Mouse (Mus musculus) heart, postnatal 0 days (tissue): ENCODE measurements at regions not wholly inside any gene's neighbourhood (a gene's known extent, or its start where the extent isn't known, plus 50 kb on each side); places are given as distances from the start of the nearest gene placed in this dataset.

Experiments
- ATAC-seq: fragments of 200-750 bp; cut with Nextera tagmentation; 2 replicates; pipeline ENCODE4 v1.8.0; 2017; ENCODE audit warnings: low read depth, moderate number of reproducible peaks, moderate library complexity; ENCODE audit not compliant: insufficient read depth
- DNase-seq: peaks from one replicate; pipeline ENCODE4 v3.0.0-alpha.2; 2016; ENCODE audit warnings: low spot score
- H3K27ac ChIP-seq: fragments of 300-500 bp; sonication (generic); 2 replicates; pipeline ENCODE4 v1.5.1; 2014; ENCODE audit warnings: low read depth, mild to moderate bottlenecking
- H3K27me3 ChIP-seq: fragments of 300-500 bp; sonication (generic); 2 replicates; pipeline ENCODE4 v1.6.1; 2014; ENCODE audit warnings: low read length, mixed read lengths; ENCODE audit not compliant: control insufficient read depth, insufficient read depth
- H3K36me3 ChIP-seq: fragments of 300-500 bp; sonication (generic); replicated peaks from 2 replicates; pipeline ENCODE4 v1.6.1; 2014; ENCODE audit warnings: low read length, mixed read lengths; ENCODE audit not compliant: control insufficient read depth, insufficient read depth
- H3K4me1 ChIP-seq: fragments of 300-500 bp; sonication (generic); 2 replicates; pipeline ENCODE4 v1.6.1; 2014; ENCODE audit warnings: antibody characterized with exemption; ENCODE audit not compliant: control insufficient read depth, insufficient read depth
- H3K4me2 ChIP-seq: fragments of 300-500 bp; sonication (generic); 2 replicates; pipeline ENCODE4 v1.6.1; 2014; ENCODE audit warnings: low read depth, mild to moderate bottlenecking, low read length, moderate library complexity
- H3K4me3 ChIP-seq: fragments of 300-500 bp; sonication (generic); 2 replicates; pipeline ENCODE4 v1.5.1; 2014; ENCODE audit warnings: low read depth, low read length
- H3K9ac ChIP-seq: fragments of 300-500 bp; sonication (generic); replicated peaks from 2 replicates; pipeline ENCODE4 v1.6.1; 2014; ENCODE audit warnings: low read depth, low read length, mixed read lengths
- H3K9me3 ChIP-seq: fragments of 300-500 bp; sonication (generic); replicated peaks from 2 replicates; pipeline ENCODE4 v1.6.1; 2016; ENCODE audit warnings: low read length; ENCODE audit not compliant: control insufficient read depth
- CTCF ChIP-seq: IDR thresholded peaks from 2 replicates; pipeline ENCODE4 v1.5.1; 2016; ENCODE audit warnings: antibody characterized with exemption, control low read depth, low read depth
- EP300 ChIP-seq: IDR thresholded peaks from 2 replicates; pipeline ENCODE4 v1.6.1; 2016; ENCODE audit warnings: antibody characterized with exemption, low read depth
- WGBS: fragments of 180-500 bp; shearing (Covaris S2); extraction: QIAGEN DNeasy Blood & Tissue Kit; methylation state at CpG from one replicate; pipeline ENCODE4 v1.1.7; 2014; 5-methylcytosine and 5-hydroxymethylcytosine counted together

GRCm38 (mm10) chr10:21535631-21536030 is 57.3 kb upstream of the 1700020N01Rik start:
- ATAC-seq (no peak), DNase-seq (no peak)
- Histone ChIP-seq H3K27ac (no peak overlapping the region), H3K4me3 (no peak overlapping the region), H3K4me1 (no peaks in the 10 kb centered on the region), H3K36me3 (no peaks in the 10 kb centered on the region), H3K9me3 (no peaks in the 10 kb centered on the region), H3K27me3 (no peaks in the 10 kb centered on the region), H3K4me2 (no peak overlapping the region), H3K9ac (no peak overlapping the region)
- TF ChIP-seq CTCF (no peak), EP300 (no peak)
- 55% methylated on average over 5 of the region's 5 CpGs for WGBS

DNA sequence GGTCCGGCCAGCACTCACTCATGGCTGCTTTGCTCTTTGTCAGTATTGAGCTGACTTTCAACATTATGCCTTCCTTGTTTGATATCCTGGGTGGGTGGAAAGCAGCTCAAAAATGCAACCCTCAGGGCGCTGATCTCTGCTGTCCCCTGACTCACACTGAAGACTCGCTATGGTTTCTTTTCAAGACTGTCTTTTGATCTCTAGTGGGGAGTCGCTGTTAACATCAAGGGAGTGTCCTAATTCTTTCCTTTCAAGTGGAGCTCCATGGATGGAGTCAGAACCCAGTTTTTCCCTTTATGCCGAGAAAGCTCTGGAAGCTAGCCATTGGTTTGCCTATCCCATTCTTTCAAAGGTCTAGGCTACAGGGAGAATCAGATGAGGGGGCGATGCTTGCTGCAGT is 54.5 kb upstream of the 1700020N01Rik start:
- no peak overlapping the region for H3K27ac ChIP-seq
- ATAC-seq (no peak), DNase-seq (no peak)
- no peak overlapping the region for H3K4me2 ChIP-seq
- no peak for TF ChIP-seq EP300
- TF ChIP-seq CTCF: no peak
- no peaks in the 10 kb centered on the region for H3K36me3 ChIP-seq
- H3K27me3 ChIP-seq: no peaks in the 10 kb centered on the region
- no peak overlapping the region for H3K9ac ChIP-seq
- H3K4me1 ChIP-seq: no peaks in the 10 kb centered on the region
- H3K4me3 ChIP-seq: no peak overlapping the region
- 79% methylated on average over 6 of the region's 6 CpGs for WGBS
- H3K9me3 ChIP-seq: no peaks in the 10 kb centered on the region
